Mouse (Mus musculus) midbrain, embryonic 11.5 days (tissue): ENCODE results near the gene Helz. TPM values are rescaled to one million over a fixed set of nuclear protein-coding genes. Genes with fewer than 3 reads are reported as not detected.
"Not testable (repeated sequence)": the region's sequence is repeated elsewhere in the genome, so short reads cannot be mapped to it uniquely, and the experiment has no call there.

ENCODE experiments used
- ATAC-seq: fragments of 200-750 bp; cut with Nextera tagmentation; 2 replicates; pipeline ENCODE4 v1.8.0; 2017; ENCODE audit warnings: moderate TSS enrichment, moderate library complexity; ENCODE audit not compliant: low FRiP score
- DNase-seq: peaks from one replicate; pipeline ENCODE4 v3.0.0; 2015; ENCODE audit warnings: low spot score; ENCODE audit errors: missing footprints
- H3K27ac ChIP-seq: fragments of 300-500 bp; sonication (generic); 2 replicates; pipeline ENCODE4 v1.5.1; 2014; ENCODE audit warnings: low read depth, low read length
- H3K27me3 ChIP-seq: fragments of 300-500 bp; sonication (generic); 2 replicates; pipeline ENCODE4 v1.6.1; 2014; ENCODE audit warnings: mild to moderate bottlenecking, low read length, moderate library complexity, mixed read lengths; ENCODE audit not compliant: control insufficient read depth, insufficient read depth
- H3K36me3 ChIP-seq: fragments of 300-500 bp; sonication (generic); 2 replicates; pipeline ENCODE4 v1.6.1; 2014; ENCODE audit warnings: mild to moderate bottlenecking, low read length, moderate library complexity, mixed read lengths; ENCODE audit not compliant: control insufficient read depth, insufficient read depth
- H3K4me1 ChIP-seq: fragments of 300-500 bp; sonication (generic); 2 replicates; pipeline ENCODE4 v1.6.1; 2014; ENCODE audit warnings: low read length; ENCODE audit not compliant: control insufficient read depth, insufficient read depth
- H3K4me2 ChIP-seq: fragments of 300-500 bp; sonication (generic); 2 replicates; pipeline ENCODE4 v1.6.1; 2014; ENCODE audit warnings: mild to moderate bottlenecking, moderate library complexity
- H3K4me3 ChIP-seq: fragments of 300-500 bp; sonication (generic); 2 replicates; pipeline ENCODE4 v1.5.1; 2014; ENCODE audit warnings: low read depth, low read length
- H3K9ac ChIP-seq: fragments of 300-500 bp; sonication (generic); 2 replicates; pipeline ENCODE4 v1.6.1; 2014; ENCODE audit warnings: low read length
- H3K9me3 ChIP-seq: fragments of 300-500 bp; sonication (generic); 2 replicates; pipeline ENCODE4 v1.6.1; 2016; ENCODE audit warnings: low read length; ENCODE audit not compliant: control insufficient read depth
- WGBS: fragments of 180-500 bp; shearing (Covaris S2); extraction: QIAGEN DNeasy Blood & Tissue Kit; methylation state at CpG from one replicate; pipeline ENCODE4 v1.1.7; 2014; 5-methylcytosine and 5-hydroxymethylcytosine counted together
- polyA plus RNA-seq: library from polyadenylated mRNA; unstranded; fragments of >200 nt; fragmentation: Nextera tagmentation; extraction: Ambion mirVana; gene quantifications from 2 replicates; pipeline ENCODE4 v1.2.1, GENCODE M21; 2014

Gene Helz
- polyA plus RNA-seq, 1 experiment from 2014 or later: 18.3 TPM

GRCm38 (mm10) chr11:107540339-107540738, 7.4 kb upstream of the Helz start:
- Histone ChIP-seq H3K4me1 (no peaks in the 10 kb centered on the region), H3K4me3 (no peak overlapping the region), H3K36me3 (no peaks in the 10 kb centered on the region), H3K9me3 (no peaks in the 10 kb centered on the region), H3K27me3 (no peaks in the 10 kb centered on the region), H3K27ac (no peak overlapping the region), H3K9ac (no peak overlapping the region), H3K4me2 (no peak overlapping the region)
- DNase-seq (no peak), ATAC-seq (no peak)
- WGBS: 59% methylated on average over 1 of the region's 1 CpGs

GRCm38 (mm10) chr11:107545747-107546476, 1.8 kb upstream of the Helz start:
- peak; percentile 84 for DNase-seq
- H3K9me3 ChIP-seq: no peaks in the 10 kb centered on the region
- no peaks in the 10 kb centered on the region for H3K36me3 ChIP-seq
- H3K9ac ChIP-seq: peak overlapping the region; percentile 91
- H3K4me1 ChIP-seq: no peaks in the 10 kb centered on the region; the same call in 1 of the 2 replicates
- 24% methylated on average over 13 of the region's 13 CpGs for whole genome bisulfite sequencing
- H3K4me3 ChIP-seq: peak overlapping the region; percentile 95
- no peak for ATAC-seq
- H3K27ac ChIP-seq: no peak overlapping the region
- peak overlapping the region; percentile 100 for H3K4me2 ChIP-seq
- H3K27me3 ChIP-seq: no peaks in the 10 kb centered on the region; the same call in 1 of the 2 replicates

GRCm38 (mm10) chr11:107546667-107547301, 946 bp upstream of the Helz start:
- WGBS: under 1% methylated on average over 37 of the region's 37 CpGs

GRCm38 (mm10) chr11:107548204-107548975, 660 bp downstream of the Helz start:
- H3K4me2 ChIP-seq: peak overlapping the region; percentile 100
- H3K27me3 ChIP-seq: no peaks in the 10 kb centered on the region; the same call in 1 of the 2 replicates
- H3K9me3 ChIP-seq: no peaks in the 10 kb centered on the region
- H3K36me3 ChIP-seq: peaks cover 2% of the 10 kb centered on the region
- peak overlapping the region; percentile 95 for H3K4me3 ChIP-seq
- DNase-seq: peak; percentile 82
- H3K9ac ChIP-seq: peak overlapping the region; percentile 91
- peak overlapping the region; percentile 59 for H3K27ac ChIP-seq
- ATAC-seq: peak; percentile 66
- no peaks in the 10 kb centered on the region; the same call in 1 of the 2 replicates for H3K4me1 ChIP-seq
- WGBS: 8% methylated on average over 38 of the region's 39 CpGs

More at GRCm38 (mm10) chr11:107546667-107547301, 946 bp upstream of the Helz start:
- Histone ChIP-seq H3K4me3 (peak overlapping the region; percentile 95), H3K36me3 (no peaks in the 10 kb centered on the region), H3K9me3 (no peaks in the 10 kb centered on the region), H3K4me1 (no peaks in the 10 kb centered on the region; the same call in 1 of the 2 replicates), H3K27ac (0 out of 2 replicates have a peak overlapping the region, but pooled peaks have one; percentile 30), H3K4me2 (peak overlapping the region; percentile 100), H3K27me3 (no peaks in the 10 kb centered on the region; the same call in 1 of the 2 replicates), H3K9ac (peak overlapping the region; percentile 91)
- peak; percentile 94 for DNase-seq
- ATAC-seq: peak; percentile 85

GRCm38 (mm10) chr11:107559874-107560273, 12.1 kb downstream of the Helz start:
- Histone ChIP-seq H3K4me1 (no peaks in the 10 kb centered on the region), H3K9ac (no peak overlapping the region), H3K27me3 (no peaks in the 10 kb centered on the region), H3K4me3 (no peak overlapping the region), H3K4me2 (no peak overlapping the region), H3K36me3 (peaks cover 5% of the 10 kb centered on the region), H3K9me3 (no peaks in the 10 kb centered on the region), H3K27ac (no peak overlapping the region)
- ATAC-seq (no peak), DNase-seq (no peak)
- WGBS: 96% methylated on average over 5 of the region's 5 CpGs

GRCm38 (mm10) chr11:107567431-107567830, 19.7 kb downstream of the Helz start:
- Histone ChIP-seq H3K4me1 (no peaks in the 10 kb centered on the region), H3K9ac (no peak overlapping the region), H3K27me3 (no peaks in the 10 kb centered on the region), H3K9me3 (no peaks in the 10 kb centered on the region), H3K36me3 (no peaks in the 10 kb centered on the region; the same call in 1 of the 2 replicates), H3K27ac (no peak overlapping the region), H3K4me3 (no peak overlapping the region), H3K4me2 (no peak overlapping the region)
- DNase-seq (no peak), ATAC-seq (no peak)
- WGBS: 93% methylated on average over 3 of the region's 3 CpGs

- no peaks in the 10 kb centered on the region for H3K4me1 ChIP-seq
- WGBS: 97% methylated on average over 6 of the region's 6 CpGs
- H3K4me2 ChIP-seq: no peak overlapping the region
- H3K9me3 ChIP-seq: no peaks in the 10 kb centered on the region
- no peak overlapping the region for H3K9ac ChIP-seq
- no peak overlapping the region for H3K27ac ChIP-seq
- H3K27me3 ChIP-seq: no peaks in the 10 kb centered on the region
- no peaks in the 10 kb centered on the region for H3K36me3 ChIP-seq
- ATAC-seq: no peak
- DNase-seq: no peak
- no peak overlapping the region for H3K4me3 ChIP-seq
These were observed 20.8 kb downstream of the Helz start for GRCm38 (mm10) chr11:107568466-107568995.

GRCm38 (mm10) chr11:107570891-107571290, 23.2 kb downstream of the Helz start:
- not testable (repeated sequence) for H3K4me2 ChIP-seq, H3K9me3 ChIP-seq, H3K36me3 ChIP-seq, H3K4me3 ChIP-seq, H3K4me1 ChIP-seq, DNase-seq, H3K9ac ChIP-seq, H3K27me3 ChIP-seq, H3K27ac ChIP-seq, ATAC-seq
- 91% methylated on average over 8 of the region's 8 CpGs for WGBS
